Mouse (Mus musculus): Measurements from ENCODE around the gene Oxld1. TPM values are rescaled to one million over a fixed set of nuclear protein-coding genes. Genes with fewer than 3 reads are reported as not detected.

The Oxld1 gene
- polyA plus RNA-seq, 1 experiment from 2014 or later = 2.6 TPM

DNA sequence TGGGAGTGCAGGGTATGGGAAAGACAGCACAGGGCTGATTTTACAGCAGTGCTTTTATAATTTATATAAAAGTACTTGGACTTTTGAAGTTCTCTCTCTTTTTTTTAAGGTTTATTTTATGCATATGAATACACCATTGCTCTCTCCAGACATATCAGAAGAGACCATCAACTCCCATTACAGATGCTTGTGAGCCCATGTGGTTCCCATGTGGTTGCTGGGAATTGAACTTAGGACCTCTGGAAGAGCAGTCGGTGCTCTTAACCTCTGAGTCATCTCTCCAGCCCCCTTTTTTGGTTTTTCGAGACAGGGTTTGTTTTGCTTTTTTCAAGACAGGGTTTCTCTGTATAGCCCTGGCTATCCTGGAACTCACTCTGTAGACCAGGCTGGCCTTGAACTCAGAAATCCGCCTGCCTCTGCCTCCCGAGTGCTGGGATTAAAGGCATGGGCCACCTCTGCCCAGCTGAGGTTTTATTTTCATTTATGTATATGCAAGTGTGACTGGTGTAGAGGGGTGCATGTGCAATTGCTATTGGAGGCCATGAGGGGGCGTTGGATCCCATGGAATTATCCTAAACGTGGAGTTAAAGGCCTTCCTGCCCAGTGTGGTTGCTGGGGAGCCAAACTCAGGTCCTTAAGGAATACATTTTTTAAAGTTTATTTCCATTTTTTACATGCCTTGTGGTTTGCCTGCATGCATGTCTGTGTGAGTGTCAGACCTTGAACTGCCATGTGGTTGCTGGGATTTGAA lies 1.2 kb upstream of the Oxld1 start:
- peak overlapping the region; percentile 77 for H3K4me3 ChIP-seq (ENCODE audit: inconsistent target)
- WGBS (ENCODE audit: missing documents) = 52% methylated on average over 4 of the region's 6 CpGs
- peaks cover 20% of the 10 kb centered on the region; the same call in 1 of the 2 replicates for H3K79me2 ChIP-seq (ENCODE audit: inconsistent target)
- peaks cover 19% of the 10 kb centered on the region; the same call in 1 of the 2 replicates for H3K36me3 ChIP-seq (ENCODE audit: inconsistent target)
- H3K27ac ChIP-seq = peak overlapping the region; percentile 53; the same call in 1 of the 2 replicates

DNA sequence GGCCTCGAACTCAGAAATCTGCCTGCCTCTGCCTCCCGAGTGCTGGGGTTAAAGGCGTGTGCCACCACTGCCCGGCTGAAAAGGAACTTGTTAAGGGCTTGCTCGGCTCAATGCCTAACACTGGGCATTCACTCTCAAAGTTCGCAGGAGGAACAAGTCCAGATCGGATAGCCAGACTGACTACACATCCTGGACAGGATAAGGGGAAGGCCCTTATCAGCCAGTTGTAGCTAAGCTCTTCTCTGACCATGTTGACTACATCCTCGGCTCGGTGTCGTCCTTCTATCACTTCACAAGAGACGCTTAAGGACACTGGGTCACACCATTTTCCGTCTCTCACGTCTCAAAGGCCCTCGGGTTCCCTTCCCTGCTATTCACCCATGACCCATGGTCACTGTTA lies 498 bp downstream of the Oxld1 start:
- Histone ChIP-seq H3K27ac (peak overlapping the region; percentile 67), H3K36me3 (ENCODE audit: inconsistent target) (peaks cover 18% of the 10 kb centered on the region; the same call in 1 of the 2 replicates), H3K4me3 (ENCODE audit: inconsistent target) (peak overlapping the region; percentile 77), H3K79me2 (ENCODE audit: inconsistent target) (peaks cover 20% of the 10 kb centered on the region; the same call in 1 of the 2 replicates)
- WGBS (ENCODE audit: missing documents) = 5% methylated on average over 10 of the region's 14 CpGs

DNA sequence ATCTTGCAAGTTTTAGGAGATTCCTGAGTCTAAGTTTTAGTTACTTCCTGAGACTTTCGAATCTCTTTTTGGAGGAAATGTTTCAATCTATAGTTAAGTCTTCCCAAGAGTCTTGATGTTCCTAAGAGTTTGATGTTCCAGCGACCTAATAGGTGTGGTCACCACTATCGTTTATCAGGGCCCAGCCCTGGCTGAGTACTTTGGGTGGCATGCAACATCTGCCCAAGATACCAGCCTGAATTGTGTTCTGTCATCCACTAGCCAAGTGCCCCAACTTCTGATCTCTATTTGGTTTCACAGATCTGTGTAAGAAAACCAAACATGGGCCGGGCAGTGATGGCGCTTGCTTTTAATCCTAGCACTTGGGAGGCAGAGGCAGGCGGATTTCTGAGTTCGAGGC lies 2.5 kb downstream of the Oxld1 start:
- H3K27ac ChIP-seq = no peak overlapping the region
- WGBS (ENCODE audit: missing documents) = 97% methylated on average over 6 of the region's 7 CpGs
- H3K4me3 ChIP-seq (ENCODE audit: inconsistent target) = no peak overlapping the region
- no peaks in the 10 kb centered on the region for H3K36me3 ChIP-seq (ENCODE audit: inconsistent target)
- peaks cover 20% of the 10 kb centered on the region; the same call in 1 of the 2 replicates for H3K79me2 ChIP-seq (ENCODE audit: inconsistent target)

DNA sequence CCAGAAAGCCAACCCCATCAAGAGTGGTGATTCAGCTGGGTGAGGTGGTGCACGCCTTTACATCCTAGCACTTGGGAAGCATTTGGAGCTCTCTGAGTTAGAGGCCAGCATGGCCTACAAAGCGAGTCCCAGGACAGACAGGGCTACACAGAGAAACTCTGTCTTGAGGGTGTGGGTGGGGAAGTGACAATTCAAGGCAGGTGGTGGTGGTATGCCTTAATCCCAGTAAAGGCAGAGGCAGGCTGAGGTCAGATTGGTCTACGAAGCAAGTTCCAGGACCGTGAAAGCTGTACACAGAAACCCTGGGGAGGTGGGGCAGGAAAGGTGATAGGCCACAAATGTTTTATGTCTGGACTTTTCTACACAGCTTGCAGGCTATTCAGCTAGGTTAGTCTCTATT lies 2.9 kb downstream of the Oxld1 start:
- Histone ChIP-seq H3K27ac (no peak overlapping the region), H3K36me3 (ENCODE audit: inconsistent target) (no peaks in the 10 kb centered on the region), H3K79me2 (ENCODE audit: inconsistent target) (peaks cover 18% of the 10 kb centered on the region; the same call in 1 of the 2 replicates), H3K4me3 (ENCODE audit: inconsistent target) (no peak overlapping the region)
- 89% methylated on average over 4 of the region's 4 CpGs for WGBS (ENCODE audit: missing documents)

DNA sequence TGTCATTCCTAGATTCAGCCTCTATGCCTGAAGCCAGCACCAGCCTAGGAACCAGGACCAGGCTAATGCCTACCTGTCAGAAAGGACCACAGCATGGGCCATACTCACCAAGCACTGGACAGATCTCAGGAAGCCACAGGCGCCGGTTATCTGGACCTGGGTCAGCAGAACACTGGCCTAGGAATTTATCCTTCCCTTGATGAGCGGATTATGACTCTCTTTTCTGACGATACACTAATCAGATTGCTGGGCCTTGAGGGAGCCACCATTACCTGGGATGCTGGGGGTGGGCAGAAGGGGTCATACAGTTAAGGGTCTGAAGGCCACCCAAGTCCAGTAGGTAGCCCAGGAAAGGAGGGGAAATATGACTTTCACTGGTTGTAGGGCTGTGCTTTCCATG lies 4.6 kb downstream of the Oxld1 start, which contains the start of gene Pde6g:
TSS of gene Pde6g (minus strand) at position 195 of the 400 bp plus-strand sequence.
- no peaks in the 10 kb centered on the region for H3K36me3 ChIP-seq (ENCODE audit: inconsistent target)
- peaks cover 2% of the 10 kb centered on the region; the same call in 1 of the 2 replicates for H3K79me2 ChIP-seq (ENCODE audit: inconsistent target)
- 100% methylated on average over 4 of the region's 4 CpGs for WGBS (ENCODE audit: missing documents)
- no peak within 1 kb of the TSS for H3K27ac ChIP-seq
- H3K4me3 ChIP-seq (ENCODE audit: inconsistent target) = no peak within 1 kb of the TSS

GRCm38 (mm10) chr11:120452246-120452645 lies 5.6 kb downstream of the Oxld1 start:
- no peaks in the 10 kb centered on the region for H3K79me2 ChIP-seq (ENCODE audit: inconsistent target)
- H3K27ac ChIP-seq = no peak overlapping the region
- H3K4me3 ChIP-seq (ENCODE audit: inconsistent target) = no peak overlapping the region
- no peaks in the 10 kb centered on the region for H3K36me3 ChIP-seq (ENCODE audit: inconsistent target)
- WGBS (ENCODE audit: missing documents) = 100% methylated on average over 3 of the region's 3 CpGs

GRCm38 (mm10) chr11:120447179-120447578 lies 10.7 kb downstream of the Oxld1 start:
- Histone ChIP-seq H3K4me3 (ENCODE audit: inconsistent target) (no peak overlapping the region), H3K79me2 (ENCODE audit: inconsistent target) (no peaks in the 10 kb centered on the region), H3K36me3 (ENCODE audit: inconsistent target) (no peaks in the 10 kb centered on the region), H3K27ac (no peak overlapping the region)
- WGBS (ENCODE audit: missing documents) = 93% methylated on average over 7 of the region's 7 CpGs

DNA sequence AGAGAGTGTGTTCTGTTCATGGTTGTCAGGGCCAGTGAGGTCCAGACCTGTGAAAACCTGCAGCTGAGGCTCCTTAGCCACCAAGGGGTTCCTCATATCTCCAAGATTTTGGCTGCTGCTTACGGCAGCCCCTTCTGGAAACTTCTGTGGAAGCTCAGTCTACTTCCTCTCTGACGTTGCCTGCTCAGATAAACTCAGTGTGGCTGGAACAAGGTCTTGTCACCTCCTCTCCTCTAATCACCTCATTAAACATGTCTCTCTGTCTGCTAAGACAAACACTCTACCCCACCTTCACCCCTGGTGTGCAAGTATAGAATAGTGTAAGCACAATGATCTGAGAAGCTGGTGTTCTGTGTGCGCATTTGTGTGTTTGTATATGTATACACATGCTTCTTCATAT lies 12.4 kb downstream of the Oxld1 start:
- H3K36me3 ChIP-seq (ENCODE audit: inconsistent target) = no peaks in the 10 kb centered on the region
- no peak overlapping the region for H3K27ac ChIP-seq
- 68% methylated on average over 3 of the region's 3 CpGs for WGBS (ENCODE audit: missing documents)
- no peaks in the 10 kb centered on the region for H3K79me2 ChIP-seq (ENCODE audit: inconsistent target)
- H3K4me3 ChIP-seq (ENCODE audit: inconsistent target) = no peak overlapping the region

GRCm38 (mm10) chr11:120444106-120444505 lies 13.8 kb downstream of the Oxld1 start:
- Histone ChIP-seq H3K36me3 (ENCODE audit: inconsistent target) (no peaks in the 10 kb centered on the region), H3K27ac (no peak overlapping the region), H3K79me2 (ENCODE audit: inconsistent target) (no peaks in the 10 kb centered on the region), H3K4me3 (ENCODE audit: inconsistent target) (no peak overlapping the region)
- 70% methylated on average over 6 of the region's 6 CpGs for WGBS (ENCODE audit: missing documents)

- Histone ChIP-seq H3K79me2 (ENCODE audit: inconsistent target) (no peaks in the 10 kb centered on the region), H3K36me3 (ENCODE audit: inconsistent target) (no peaks in the 10 kb centered on the region), H3K27ac (no peak overlapping the region), H3K4me3 (ENCODE audit: inconsistent target) (no peak overlapping the region)
- WGBS (ENCODE audit: missing documents) = 80% methylated on average over 2 of the region's 3 CpGs
Observed at GRCm38 (mm10) chr11:120442765-120443280, 15.0 kb downstream of the Oxld1 start.

DNA sequence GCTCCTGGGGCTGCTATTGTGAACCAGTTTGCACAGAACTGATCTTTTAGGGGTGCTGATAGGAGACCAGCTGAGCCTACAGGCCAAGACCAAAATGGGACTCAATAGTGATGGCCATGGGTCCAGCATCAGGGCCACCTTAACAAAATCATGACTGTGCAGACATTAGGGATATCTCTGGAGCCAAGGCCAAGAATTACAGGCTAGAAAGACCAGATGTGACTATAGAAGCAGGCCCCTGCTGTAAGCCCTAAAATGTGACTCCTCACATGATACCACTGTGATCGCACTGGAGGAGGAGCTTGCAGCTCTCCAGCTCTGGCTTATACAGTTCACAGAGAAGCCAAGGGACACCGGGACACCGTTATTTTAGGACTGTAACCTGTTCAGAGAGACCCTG lies 15.5 kb downstream of the Oxld1 start, which contains the start of gene Tspan10:
TSS of gene Tspan10 (plus strand) at position 301 of the 400 bp plus-strand sequence.
- 97% methylated on average over 3 of the region's 3 CpGs for WGBS (ENCODE audit: missing documents)
- Histone ChIP-seq H3K36me3 (ENCODE audit: inconsistent target) (no peaks in the 10 kb centered on the region), H3K79me2 (ENCODE audit: inconsistent target) (no peaks in the 10 kb centered on the region), H3K27ac (no peak within 1 kb of the TSS), H3K4me3 (ENCODE audit: inconsistent target) (no peak within 1 kb of the TSS)

- peak overlapping the region; percentile 46 for H3K27ac ChIP-seq
Observed at GRCm38 (mm10) chr11:120437857-120438385, 19.9 kb downstream of the Oxld1 start.

GRCm38 (mm10) chr11:120437152-120437856 lies 20.6 kb downstream of the Oxld1 start, which contains the start of gene Nploc4:
Gene Nploc4 (minus strand): TSS chr11:120437708.
- under 1% methylated on average over 73 of the region's 77 CpGs for WGBS (ENCODE audit: missing documents)
- peak within 1 kb of the TSS; percentile 46 for H3K27ac ChIP-seq
- peaks cover 28% of the 10 kb centered on the region for H3K36me3 ChIP-seq (ENCODE audit: inconsistent target)
- peak within 1 kb of the TSS; percentile 74 for H3K4me3 ChIP-seq (ENCODE audit: inconsistent target)
- H3K79me2 ChIP-seq (ENCODE audit: inconsistent target) = peaks cover 48% of the 10 kb centered on the region

More at GRCm38 (mm10) chr11:120437857-120438385, 19.9 kb downstream of the Oxld1 start:
- Histone ChIP-seq H3K36me3 (ENCODE audit: inconsistent target) (peaks cover 21% of the 10 kb centered on the region), H3K4me3 (ENCODE audit: inconsistent target) (peak overlapping the region; percentile 34), H3K79me2 (ENCODE audit: inconsistent target) (peaks cover 42% of the 10 kb centered on the region)
- 31% methylated on average over 10 of the region's 12 CpGs for WGBS (ENCODE audit: missing documents)

GRCm38 (mm10) chr11:120426727-120427126 lies 31.1 kb downstream of the Oxld1 start:
- WGBS (ENCODE audit: missing documents) = 77% methylated on average over 3 of the region's 3 CpGs
- H3K79me2 ChIP-seq (ENCODE audit: inconsistent target) = peaks cover 100% of the 10 kb centered on the region
- no peak overlapping the region for H3K4me3 ChIP-seq (ENCODE audit: inconsistent target)
- H3K36me3 ChIP-seq (ENCODE audit: inconsistent target) = peaks cover 70% of the 10 kb centered on the region
- H3K27ac ChIP-seq = no peak overlapping the region

Measured in macrophage (primary cell).